Mouse (Mus musculus): ENCODE measurements around the gene H2-Q4.
"Not testable (repeated sequence)": the region's sequence is repeated elsewhere in the genome, so short reads cannot be mapped to it uniquely, and the experiment has no call there.

The H2-Q4 gene

DNA sequence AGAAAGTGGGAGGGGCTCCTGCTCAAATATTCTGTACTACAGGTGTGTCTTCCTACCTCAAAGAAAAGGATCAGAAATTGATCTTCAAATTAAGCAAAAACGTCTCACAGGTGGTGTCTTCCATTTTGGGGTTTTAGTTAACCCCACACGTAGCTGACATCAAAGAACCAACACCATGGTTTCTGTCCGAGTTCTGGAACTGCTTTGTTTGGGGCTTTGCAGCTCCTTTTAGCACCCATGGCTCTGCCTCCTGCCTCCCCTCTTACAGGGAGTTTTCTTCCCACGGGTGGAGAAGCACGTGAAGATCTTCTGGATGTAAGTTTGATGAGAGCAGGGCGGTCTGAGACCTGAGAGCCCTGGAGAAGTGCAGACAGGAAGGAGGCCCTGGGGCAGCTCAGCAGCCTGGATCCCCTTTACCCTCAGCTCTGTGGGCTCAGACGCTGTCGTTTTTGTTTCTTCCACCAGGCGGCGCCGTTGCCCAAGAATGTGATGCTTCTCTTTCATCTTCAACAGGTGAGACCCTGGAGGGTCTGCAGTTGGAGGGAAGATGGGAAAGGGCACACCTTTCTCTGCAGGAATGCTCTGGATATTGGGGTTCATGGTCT is 40.9 kb downstream of the H2-Q4 start:
- not testable (repeated sequence) for DNase-seq (ENCODE audit: low read depth, low spot score)

DNA sequence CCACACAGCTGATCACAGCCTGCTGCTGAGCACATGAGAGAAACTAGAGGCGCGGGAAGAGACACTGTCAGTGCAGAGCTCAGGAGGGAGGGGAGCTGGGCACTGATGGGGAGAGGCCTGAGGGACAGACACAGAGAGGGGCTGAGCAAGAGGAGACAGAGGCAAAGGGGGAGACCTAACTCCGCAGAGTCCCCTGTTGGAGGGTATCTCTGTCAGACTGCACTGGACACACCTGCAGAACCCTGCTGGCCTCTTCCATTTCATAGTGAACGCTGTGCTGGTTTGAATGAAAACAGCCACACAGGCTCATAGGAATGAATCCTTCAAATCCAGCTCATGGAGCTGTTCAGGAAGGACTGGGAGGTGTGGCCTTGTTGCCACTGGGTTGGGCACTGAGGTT is 41.9 kb downstream of the H2-Q4 start:
- not testable (repeated sequence) for DNase-seq (ENCODE audit: low read depth, low spot score)

DNA sequence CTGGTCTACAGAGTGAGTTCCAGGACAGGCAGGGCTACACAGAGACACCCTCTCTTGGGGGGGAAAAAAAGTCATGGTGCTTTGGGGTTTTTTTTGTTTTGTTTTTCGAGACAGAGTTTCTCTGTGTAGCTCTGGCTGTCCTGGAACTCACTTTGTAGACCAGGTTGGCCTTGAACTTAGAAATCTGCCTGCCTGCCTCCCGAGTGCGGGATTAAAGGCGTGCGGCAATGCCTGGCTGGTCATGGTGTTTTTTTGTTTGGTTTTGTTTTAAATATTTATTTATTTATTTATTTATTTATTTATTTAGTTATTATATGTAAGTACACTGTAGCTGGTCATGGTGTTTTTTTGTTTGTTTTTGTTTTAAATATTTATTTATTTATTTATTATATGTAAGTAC is 42.9 kb downstream of the H2-Q4 start:
- DNase-seq (ENCODE audit: low read depth, low spot score) = not testable (repeated sequence)

DNA sequence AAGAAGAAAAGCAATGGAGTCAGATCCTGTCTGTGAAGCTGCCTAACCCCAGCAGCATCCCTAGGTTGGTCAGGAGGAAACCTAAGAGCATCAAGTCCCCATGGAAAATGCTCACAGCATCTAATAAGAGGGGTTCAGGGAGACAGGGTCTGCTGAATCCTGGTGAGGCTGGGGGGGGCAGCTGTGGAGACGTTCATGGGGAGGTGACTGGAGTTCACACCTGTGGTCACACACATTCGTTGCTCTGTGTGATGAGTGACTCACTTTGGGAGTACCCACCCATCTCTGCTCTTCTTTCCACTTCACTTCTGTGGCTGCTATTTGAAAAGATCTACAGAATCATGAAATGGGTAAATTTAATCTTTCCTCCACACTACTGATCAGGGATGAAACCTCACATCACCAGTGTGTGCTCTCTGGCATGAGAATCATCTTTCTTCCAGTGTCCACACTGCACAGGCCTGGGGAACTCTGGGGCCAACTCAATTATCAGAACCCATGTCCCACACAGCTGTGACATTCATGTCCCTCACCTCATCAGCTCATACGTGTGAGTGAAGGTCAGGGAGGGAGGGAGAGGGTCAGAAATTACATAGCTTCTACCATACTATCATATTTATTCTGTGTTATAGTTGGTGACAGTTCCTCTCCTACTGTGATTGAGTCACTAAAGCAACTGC is 43.9 kb downstream of the H2-Q4 start:
- DNase-seq (ENCODE audit: low read depth, low spot score) = not testable (repeated sequence)

DNA sequence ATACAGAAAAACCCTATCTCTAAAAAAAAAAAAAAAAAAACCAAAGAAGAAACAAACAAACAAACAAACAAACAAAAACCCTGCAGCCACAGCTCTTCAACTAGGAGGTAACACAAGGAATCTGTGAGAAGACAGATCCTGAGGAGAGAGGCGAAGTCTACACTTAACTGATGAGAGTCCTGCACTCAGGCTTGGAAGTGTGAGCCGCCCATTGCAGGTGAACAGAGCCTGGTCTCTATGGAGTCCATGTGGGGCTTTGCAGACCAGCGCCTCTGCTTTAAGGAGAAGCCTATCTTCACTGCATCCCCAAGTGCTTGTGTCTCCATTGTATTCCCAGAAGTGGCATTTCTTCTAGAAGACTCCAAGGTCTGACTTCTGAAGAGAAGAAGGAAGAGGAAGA is 44.7 kb downstream of the H2-Q4 start:
- not testable (repeated sequence) for DNase-seq (ENCODE audit: low read depth, low spot score)

DNA sequence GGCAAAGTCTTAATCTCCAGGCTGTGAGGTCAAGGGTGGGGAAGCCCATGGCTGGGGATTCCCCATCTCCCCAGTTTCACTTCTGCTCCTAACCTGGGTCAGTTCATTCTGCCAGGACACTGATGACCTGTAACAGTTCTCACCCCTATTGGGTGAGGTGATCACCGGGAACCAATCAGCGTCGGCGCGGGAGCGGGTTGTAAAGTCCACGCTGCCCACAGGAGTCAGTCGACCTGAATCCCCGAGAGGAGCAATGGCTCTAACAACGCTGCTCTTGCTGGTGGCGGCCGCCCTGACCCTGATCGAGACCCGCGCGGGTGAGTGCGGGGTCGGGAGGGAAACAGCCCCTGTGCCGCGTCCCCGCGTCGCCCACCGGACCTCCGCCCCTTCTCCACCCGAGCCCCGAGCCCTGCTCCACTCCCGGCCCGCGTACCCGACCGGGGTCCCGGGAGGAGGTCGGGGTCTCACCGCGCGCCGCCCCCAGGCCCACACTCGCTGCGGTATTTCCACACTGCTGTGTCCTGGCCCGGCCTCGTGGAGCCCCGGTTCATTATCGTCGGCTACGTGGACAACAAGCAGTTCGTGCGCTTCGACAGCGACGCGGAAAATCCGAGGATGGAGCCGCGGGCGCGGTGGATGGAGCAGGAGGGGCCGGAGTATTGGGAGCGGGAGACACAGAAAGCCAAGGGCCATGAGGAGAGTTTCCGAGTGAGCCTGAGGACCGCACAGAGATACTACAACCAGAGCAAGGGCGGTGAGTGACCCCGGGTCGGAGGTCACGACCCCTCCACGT is 45.4 kb downstream of the H2-Q4 start, which contains the start of gene H2-Q6:
Gene H2-Q6 (plus strand): TSS at position 227 of the 793 bp plus-strand sequence.
- not testable (repeated sequence) for DNase-seq (ENCODE audit: low read depth, low spot score)

- DNase-seq (ENCODE audit: low read depth, low spot score) = not testable (repeated sequence)
Observed at GRCm38 (mm10) chr17:35425474-35425873, 46.1 kb downstream of the H2-Q4 start.

DNA sequence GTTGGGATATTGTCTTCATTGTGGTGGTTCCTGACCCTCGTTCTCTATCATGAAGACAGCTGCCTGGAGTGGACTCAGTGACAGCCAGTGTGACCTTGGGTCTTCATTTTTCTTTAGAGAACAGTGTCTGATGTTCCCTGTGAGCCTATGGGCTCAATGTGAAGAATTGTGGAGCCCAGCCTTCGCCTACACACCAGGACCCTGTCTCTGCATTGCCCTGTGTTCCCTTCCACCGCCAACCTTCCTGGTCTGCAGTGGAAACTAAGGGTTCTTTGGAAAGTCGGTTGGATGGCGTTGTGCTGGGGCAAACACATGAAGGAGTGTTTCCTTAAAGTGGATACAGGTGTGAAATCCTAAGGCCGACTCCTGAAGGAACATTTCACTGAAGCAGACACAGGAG is 49.5 kb downstream of the H2-Q4 start:
- not testable (repeated sequence) for DNase-seq (ENCODE audit: low read depth, low spot score)

- not testable (repeated sequence) for DNase-seq (ENCODE audit: low read depth, low spot score)
Observed at GRCm38 (mm10) chr17:35430671-35431070, 51.3 kb downstream of the H2-Q4 start.

GRCm38 (mm10) chr17:35432167-35432566 is 52.8 kb downstream of the H2-Q4 start:
- DNase-seq (ENCODE audit: low read depth, low spot score) = not testable (repeated sequence)

DNA sequence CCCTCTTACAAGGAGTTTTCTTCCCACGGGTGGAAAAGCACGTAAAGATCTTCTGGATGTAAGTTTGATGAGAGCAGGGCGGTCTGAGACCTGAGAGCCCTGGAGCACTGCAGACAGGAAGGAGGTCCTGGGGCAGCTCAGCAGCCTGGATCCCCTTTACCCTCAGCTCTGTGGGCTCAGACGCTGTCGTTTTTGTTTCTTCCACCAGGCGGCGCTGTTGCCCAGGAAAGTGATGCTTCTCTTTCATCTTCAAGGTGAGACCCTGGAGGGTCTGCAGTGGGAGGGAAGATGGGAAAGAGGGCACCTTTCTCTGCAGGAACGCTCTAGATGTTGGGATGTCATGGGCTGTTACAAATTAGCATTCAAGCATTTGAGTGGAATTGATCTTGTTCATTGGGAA is 55.4 kb downstream of the H2-Q4 start:
- DNase-seq (ENCODE audit: low read depth, low spot score) = not testable (repeated sequence)

Data from retina, adult 2 months (tissue).